29 mouse cellular contexts compared by ENCODE assay signal in the genomic region with DNA sequence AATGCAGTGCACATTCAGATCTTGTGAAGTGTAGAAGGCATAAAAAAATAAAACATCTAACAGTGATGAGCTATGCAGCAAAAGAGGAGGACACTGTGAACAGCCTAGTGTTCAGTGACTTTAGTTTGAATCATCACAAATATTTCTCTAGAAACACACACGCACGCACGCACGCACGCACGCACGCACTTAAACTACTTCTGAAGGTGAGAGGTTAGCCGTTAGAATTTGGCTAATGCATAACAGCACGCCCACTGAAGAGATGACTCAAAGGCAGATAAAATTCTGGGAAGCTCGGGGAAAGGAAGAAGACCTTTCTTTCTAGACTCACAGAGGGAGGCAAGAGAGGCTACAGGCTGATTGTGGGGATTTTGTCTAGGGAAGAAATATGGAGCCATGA. TPM values are rescaled to one million over a fixed set of nuclear protein-coding genes. Genes with fewer than 3 reads are reported as not detected.
DNase-seq lines count a peak whose midpoint lies in the region; ATAC-seq and TF ChIP-seq lines count a peak whose summit lies in the region.
"Had no signal": no experiment of that assay in that cellular context is flagged by ENCODE, and none has a peak within 500 bp of the region (broad histone marks: within the 10 kb centered on the region; RNA-seq: fewer than 3 reads in every experiment).

No protein-coding gene starts in this region.

- intact Hi-C loops in heart, postnatal 36 days (cut with DNase I) = no loop called here

- WGBS in heart, embryonic 13.5 days = 62% methylated on average over 10 of the region's 10 CpGs
- WGBS in hindbrain, embryonic 11.5 days = 87% methylated on average over 10 of the region's 10 CpGs

- H3K4me2 ChIP-seq in heart, embryonic 13.5 days = no peak overlapping the region
- peak overlapping the region; percentile 30 for H3K4me2 ChIP-seq in myocyte (ENCODE audit: low read depth)
- no peak overlapping the region for H3K4me2 ChIP-seq in hindbrain, embryonic 11.5 days (replicated peaks; ENCODE audit: low read depth, low read length)
- H3K4me2 ChIP-seq: embryonic facial prominence, embryonic 12.5 days; forebrain, embryonic 12.5 days had no signal

- H3K4me1 ChIP-seq in heart, embryonic 13.5 days = peaks cover 3% of the 10 kb centered on the region
- no peaks in the 10 kb centered on the region for H3K4me1 ChIP-seq in hindbrain, embryonic 11.5 days (replicated peaks; ENCODE audit: control insufficient read depth, insufficient read depth, low read length)
- H3K4me1 ChIP-seq: embryonic facial prominence, embryonic 10.5 days; embryonic facial prominence, embryonic 12.5 days; forebrain, embryonic 12.5 days had no signal

- no peak for TF ChIP-seq POLR2A in myocyte (IDR thresholded peaks at IDR 0.05; ENCODE audit: insufficient read length, low read depth)

- H3K4me3 ChIP-seq in heart, embryonic 13.5 days = no peak overlapping the region
- no peak overlapping the region for H3K4me3 ChIP-seq in myocyte
- H3K4me3 ChIP-seq in hindbrain, embryonic 11.5 days (ENCODE audit: low read depth, low read length) = no peak overlapping the region
- H3K4me3 ChIP-seq: embryonic facial prominence, embryonic 10.5 days; embryonic facial prominence, embryonic 12.5 days; erythroblast, embryonic 14.5 days; forebrain, embryonic 10.5 days; forebrain, embryonic 12.5 days had no signal

- ATAC-seq in heart, embryonic 13.5 days (ENCODE audit: extremely low read depth, insufficient number of reproducible peaks, low FRiP score, low TSS enrichment) = no peak
- ATAC-seq in hindbrain, embryonic 11.5 days (ENCODE audit: low FRiP score) = no peak
- ATAC-seq: activated CD4-positive, CD25-positive, alpha-beta regulatory T cell, adult 4 months; CD4-positive, CD25-positive, alpha-beta regulatory T cell, adult 4 months; forebrain, embryonic 14.5 days; forebrain, embryonic 16.5 days; Patski had no signal

- 0 out of 2 replicates have a peak overlapping the region, but pooled peaks have one; percentile 2 for H3K27ac ChIP-seq in heart, embryonic 13.5 days (replicated peaks)
- H3K27ac ChIP-seq in hindbrain, embryonic 11.5 days (ENCODE audit: low read depth, low read length) = no peak overlapping the region
- H3K27ac ChIP-seq: embryonic facial prominence, embryonic 10.5 days; embryonic facial prominence, embryonic 12.5 days; forebrain, embryonic 10.5 days; forebrain, embryonic 12.5 days had no signal

- H3K9ac ChIP-seq in heart, embryonic 13.5 days = no peak overlapping the region
- no peak overlapping the region for H3K9ac ChIP-seq in hindbrain, embryonic 11.5 days (ENCODE audit: low read depth, low read length)
- H3K9ac ChIP-seq: embryonic facial prominence, embryonic 12.5 days; forebrain, embryonic 12.5 days had no signal

- no peak overlapping the region for H3ac ChIP-seq in myocyte (ENCODE audit: control insufficient read depth, insufficient read length)

- DNase-seq in heart, postnatal 36 days = no peak
- peak; percentile 75 for DNase-seq in Muller cell, postnatal 12 days (ENCODE audit: inconsistent ontology term)
- peak; percentile 17 for DNase-seq in brain, adult 2 months (ENCODE audit: low read depth, low spot score)
- DNase-seq in gastrocnemius, postnatal 4 days (ENCODE audit: low spot score in 2 of 2) = no peak
- DNase-seq in hindbrain, embryonic 11.5 days (ENCODE audit: low spot score) = no peak
- DNase-seq in spleen, adult 18-20 months = no peak
- DNase-seq: adrenal gland, postnatal 10 days; B cell, adult 2 months; cerebellum, adult 11 months; cerebellum, adult 18-20 months; cerebellum, adult 8-10 months; cerebellum, adult 9-11 months; cerebellum, postnatal 14 days; cerebellum, postnatal 36 days had no signal

- H3K79me2 ChIP-seq in myocyte (ENCODE audit: control insufficient read depth, insufficient read depth) = no peaks in the 10 kb centered on the region

- no peaks in the 10 kb centered on the region for H3K27me3 ChIP-seq in heart, embryonic 13.5 days (replicated peaks)
- H3K27me3 ChIP-seq in myocyte (ENCODE audit: control insufficient read depth, insufficient read depth, insufficient read length) = no peaks in the 10 kb centered on the region
- no peaks in the 10 kb centered on the region for H3K27me3 ChIP-seq in hindbrain, embryonic 11.5 days (ENCODE audit: control insufficient read depth, insufficient read depth, low read length)
- H3K27me3 ChIP-seq: CH12.LX; embryonic facial prominence, embryonic 12.5 days; forebrain, embryonic 12.5 days; Patski had no signal

- H3K36me3 ChIP-seq in heart, embryonic 13.5 days = peaks cover 36% of the 10 kb centered on the region
- no peaks in the 10 kb centered on the region for H3K36me3 ChIP-seq in myocyte (ENCODE audit: control insufficient read depth, insufficient read depth)
- H3K36me3 ChIP-seq in hindbrain, embryonic 11.5 days (ENCODE audit: control insufficient read depth, insufficient read depth, low read length) = no peaks in the 10 kb centered on the region
- H3K36me3 ChIP-seq: embryonic facial prominence, embryonic 10.5 days; embryonic facial prominence, embryonic 12.5 days; forebrain, embryonic 10.5 days; forebrain, embryonic 12.5 days; G1E had no signal

- no peaks in the 10 kb centered on the region for H3K9me3 ChIP-seq in heart, embryonic 13.5 days
- no peaks in the 10 kb centered on the region for H3K9me3 ChIP-seq in hindbrain, embryonic 11.5 days (ENCODE audit: control insufficient read depth, low read length)
- H3K9me3 ChIP-seq: embryonic facial prominence, embryonic 10.5 days; embryonic facial prominence, embryonic 12.5 days; forebrain, embryonic 10.5 days; forebrain, embryonic 12.5 days; G1E had no signal

TF ChIP-seq in myocyte, 11 proteins besides CTCF, POLR2A, EP300 and RAD21:
- TF ChIP-seq REST (IDR thresholded peaks at IDR 0.05; ENCODE audit: insufficient read depth, insufficient read length) (no peak), USF1 (IDR thresholded peaks at IDR 0.05; ENCODE audit: low read depth) (no peak), TCF3 (IDR thresholded peaks at IDR 0.05; ENCODE audit: insufficient read length, low read depth) (no peak)

RNA-seq across cellular contexts. Expression of a gene that starts 23.1 kb away (rescaled TPM):
- 6.6 and 8.2 TPM in 2 replicates for polyA plus RNA-seq in heart, embryonic 13.5 days (2015; fragmentation: Nextera tagmentation; extraction: Ambion mirVana)
- 10 to 100 TPM in 1 of 2 experiments, 1 to 10 TPM in 1; 8.6 to 12.5 TPM for total RNA-seq in heart, postnatal 36 days (2021)
- polyA plus RNA-seq in myocyte (2012; fragmentation: generic; extraction: Trizol) = 1.7 TPM
- total RNA-seq in gastrocnemius, postnatal 4 days (2021) = 10 to 100 TPM in 1 of 2 experiments, 1 to 10 TPM in 1; 9.2 to 11.8 TPM
- 5.0 and 10.9 TPM in 2 replicates for polyA plus RNA-seq in hindbrain, embryonic 11.5 days (2014; fragmentation: Nextera tagmentation; extraction: Ambion mirVana)

RNA-seq across cellular contexts. Expression of a gene that starts 27.4 kb away (rescaled TPM):
- polyA plus RNA-seq in heart, embryonic 13.5 days (2015; fragmentation: Nextera tagmentation; extraction: Ambion mirVana) = 166 and 204 TPM in 2 replicates
- total RNA-seq in heart, postnatal 36 days (2021) = 1,000 to 10,000 TPM; 2,084 to 2,239 TPM
- polyA plus RNA-seq in myocyte (2012; fragmentation: generic; extraction: Trizol) = 134 TPM
- 100 to 1,000 TPM; 445 to 535 TPM for total RNA-seq in gastrocnemius, postnatal 4 days (2021)
- polyA plus RNA-seq in hindbrain, embryonic 11.5 days (2014; fragmentation: Nextera tagmentation; extraction: Ambion mirVana) = 0.62 and 0.95 TPM in 2 replicates
- total RNA-seq: CH12.LX; common myeloid progenitor, adult 5-6 weeks had no signal
- polyA plus RNA-seq: activated CD4-positive, CD25-positive, alpha-beta regulatory T cell, adult 4 months; embryonic facial prominence, embryonic 10.5 days; erythroblast, embryonic 14.5 days; forebrain, embryonic 10.5 days; forebrain, embryonic 12.5 days; forebrain, embryonic 14.5 days; forebrain, embryonic 16.5 days; G1E had no signal

Comparison
In these comparisons a context has a peak if more than half of its experiments do, and no peak if none do; other contexts are left out.
1. DNase-seq: peak in Muller cell, postnatal 12 days (single experiment) and brain, adult 2 months (single experiment); none in heart, postnatal 36 days (0 of 2), gastrocnemius, postnatal 4 days (0 of 2), hindbrain, embryonic 11.5 days (single experiment) and spleen, adult 18-20 months (0 of 2).
2. RNA of a gene that starts 27.4 kb away (polyA plus RNA-seq): 166 to 204 TPM in heart, embryonic 13.5 days and 134 TPM in myocyte (single experiment); 0.62 to 0.95 TPM in hindbrain, embryonic 11.5 days; every median in the first group is over 10 times any median in the second.